Mouse (Mus musculus): ENCODE data around the gene Ergic2. TPM values are rescaled to one million over a fixed set of nuclear protein-coding genes. Genes with fewer than 3 reads are reported as not detected.

The Ergic2 gene
- 97.7 and 99.3 TPM in 2 replicates for polyA plus RNA-seq (2012; rRNA removed)

GRCm38 (mm10) chr6:148211897-148212680 is at the start of gene Ergic2:
Gene Ergic2 (minus strand): TSS chr6:148212374.

Other genes starting within 250 kb of the Ergic2 start
- gene Far2, start 165.1 kb downstream of the Ergic2 start, polyA plus RNA-seq (2012; rRNA removed), result 6.3 and 7.0 TPM in 2 replicates
- 7.0 and 8.4 TPM in 2 replicates for gene Tmtc1, start 232.0 kb upstream of the Ergic2 start, polyA plus RNA-seq (2012; rRNA removed)

All from central nervous system, embryonic 14 days (tissue).